Mouse (Mus musculus): ENCODE data around the gene Foxk1. TPM values are rescaled to one million over a fixed set of nuclear protein-coding genes. Genes with fewer than 3 reads are reported as not detected.
A peak's percentile ranks its signal among the peaks of the same experiment; 100 is the strongest.

The Foxk1 gene
- polyA plus RNA-seq, 1 experiment from 2014 or later: 6.7 TPM

GRCm38 (mm10) chr5:142456318-142456717, 55.0 kb downstream of the Foxk1 start:
- no peaks in the 10 kb centered on the region for H3K27me3 ChIP-seq (ENCODE audit: control insufficient read depth, insufficient read depth, low read depth, low read length)
- no peaks in the 10 kb centered on the region for H3K4me1 ChIP-seq (ENCODE audit: control insufficient read depth, insufficient read depth, low read length)
- WGBS: 86% methylated on average over 15 of the region's 15 CpGs
- no peak for ATAC-seq
- no peak overlapping the region for H3K9ac ChIP-seq (ENCODE audit: low read depth, low read length)
- no peak overlapping the region for H3K4me3 ChIP-seq (ENCODE audit: low read depth, low read length)
- no peaks in the 10 kb centered on the region for H3K9me3 ChIP-seq (replicated peaks; ENCODE audit: control insufficient read depth, low read length, poor library complexity, severe bottlenecking)
- peaks cover 30% of the 10 kb centered on the region for H3K36me3 ChIP-seq (ENCODE audit: control insufficient read depth, insufficient read depth, low read length)
- H3K27ac ChIP-seq (ENCODE audit: low read length): no peak overlapping the region
- no peak overlapping the region for H3K4me2 ChIP-seq (ENCODE audit: low read length)

- peaks cover 30% of the 10 kb centered on the region for H3K36me3 ChIP-seq (ENCODE audit: control insufficient read depth, insufficient read depth, low read length)
Observed at GRCm38 (mm10) chr5:142457345-142457744, 56.0 kb downstream of the Foxk1 start.

DNA sequence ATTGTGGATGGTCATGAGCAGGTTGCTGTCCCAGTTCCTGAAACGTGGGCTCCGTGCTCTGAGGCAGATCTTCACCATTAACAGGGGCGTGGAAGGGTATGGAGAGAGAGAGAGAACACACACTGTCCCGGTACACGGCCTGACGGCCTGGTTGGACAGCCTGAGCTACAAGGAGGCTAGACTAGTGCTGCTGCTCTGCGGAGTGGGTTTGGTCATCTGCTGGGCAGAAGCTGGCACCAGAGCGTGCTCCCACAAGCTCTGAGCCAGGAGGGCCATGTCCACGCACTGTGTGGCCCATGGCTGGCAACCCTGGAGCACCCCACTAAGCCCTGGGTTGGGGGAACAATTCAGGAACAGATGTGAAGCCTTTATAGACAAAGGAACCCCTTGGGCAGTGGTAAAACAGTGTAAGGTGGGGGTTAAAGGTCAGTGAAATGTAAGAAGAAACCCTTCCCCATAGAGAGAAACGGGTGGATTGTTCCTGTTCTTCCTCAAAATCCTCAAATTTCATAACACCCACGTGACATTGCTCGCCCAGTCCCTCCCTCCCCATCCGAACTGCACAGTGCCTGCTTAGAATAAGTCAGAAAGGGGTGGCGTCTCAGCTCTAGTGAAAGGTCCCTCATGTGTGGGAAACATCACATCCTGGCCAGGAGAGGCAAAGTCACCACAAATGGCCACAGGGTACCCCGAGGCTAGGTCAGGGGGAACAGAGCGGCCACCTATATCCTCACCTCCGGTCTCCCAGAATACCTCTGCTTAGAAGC, 57.7 kb downstream of the Foxk1 start:
- Histone ChIP-seq H3K27ac (ENCODE audit: low read length) (no peak overlapping the region), H3K4me2 (ENCODE audit: low read length) (no peak overlapping the region), H3K9ac (ENCODE audit: low read depth, low read length) (no peak overlapping the region), H3K4me1 (ENCODE audit: control insufficient read depth, insufficient read depth, low read length) (0 out of 2 replicates have a peak, but pooled peaks cover 5% of the 10 kb centered on the region), H3K27me3 (ENCODE audit: control insufficient read depth, insufficient read depth, low read depth, low read length) (no peaks in the 10 kb centered on the region), H3K36me3 (ENCODE audit: control insufficient read depth, insufficient read depth, low read length) (peaks cover 25% of the 10 kb centered on the region), H3K9me3 (replicated peaks; ENCODE audit: control insufficient read depth, low read length, poor library complexity, severe bottlenecking) (no peaks in the 10 kb centered on the region), H3K4me3 (ENCODE audit: low read depth, low read length) (no peak overlapping the region)
- 91% methylated on average over 17 of the region's 17 CpGs for WGBS
- ATAC-seq: no peak

More at GRCm38 (mm10) chr5:142457345-142457744, 56.0 kb downstream of the Foxk1 start:
- H3K9me3 ChIP-seq (replicated peaks; ENCODE audit: control insufficient read depth, low read length, poor library complexity, severe bottlenecking): no peaks in the 10 kb centered on the region
- no peak overlapping the region for H3K9ac ChIP-seq (ENCODE audit: low read depth, low read length)
- no peaks in the 10 kb centered on the region for H3K4me1 ChIP-seq (ENCODE audit: control insufficient read depth, insufficient read depth, low read length)
- ATAC-seq: no peak
- WGBS: 77% methylated on average over 10 of the region's 10 CpGs
- H3K4me3 ChIP-seq (ENCODE audit: low read depth, low read length): no peak overlapping the region
- no peaks in the 10 kb centered on the region for H3K27me3 ChIP-seq (ENCODE audit: control insufficient read depth, insufficient read depth, low read depth, low read length)
- H3K27ac ChIP-seq (ENCODE audit: low read length): no peak overlapping the region
- no peak overlapping the region for H3K4me2 ChIP-seq (ENCODE audit: low read length)

DNA sequence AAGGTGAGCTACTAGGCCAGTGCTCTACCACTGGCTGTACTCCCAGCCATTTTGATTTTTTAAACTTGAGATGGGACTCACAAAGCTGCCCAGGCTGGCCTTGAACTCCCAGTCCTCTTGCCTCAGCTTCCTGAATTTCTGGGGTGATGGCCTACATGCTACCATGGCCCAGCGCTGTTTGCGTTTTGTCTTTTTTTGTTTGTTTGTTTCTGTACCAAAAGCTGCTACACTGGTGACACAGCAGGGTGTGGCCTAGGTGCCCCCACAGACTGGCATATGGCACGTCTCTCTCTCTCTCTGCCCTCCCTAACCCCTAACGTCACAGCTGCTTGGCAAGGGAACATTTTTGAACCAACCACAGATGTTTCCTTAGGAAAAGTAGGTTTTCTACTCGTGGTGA, 58.5 kb downstream of the Foxk1 start:
- peaks cover 25% of the 10 kb centered on the region for H3K36me3 ChIP-seq (ENCODE audit: control insufficient read depth, insufficient read depth, low read length)
- peaks cover 11% of the 10 kb centered on the region for H3K4me1 ChIP-seq (ENCODE audit: control insufficient read depth, insufficient read depth, low read length)
- H3K4me2 ChIP-seq (ENCODE audit: low read length): no peak overlapping the region
- ATAC-seq: no peak
- H3K27me3 ChIP-seq (ENCODE audit: control insufficient read depth, insufficient read depth, low read depth, low read length): no peaks in the 10 kb centered on the region
- H3K9ac ChIP-seq (ENCODE audit: low read depth, low read length): no peak overlapping the region
- no peak overlapping the region for H3K4me3 ChIP-seq (ENCODE audit: low read depth, low read length)
- H3K9me3 ChIP-seq (replicated peaks; ENCODE audit: control insufficient read depth, low read length, poor library complexity, severe bottlenecking): no peaks in the 10 kb centered on the region
- WGBS: 68% methylated on average over 5 of the region's 5 CpGs
- no peak overlapping the region for H3K27ac ChIP-seq (ENCODE audit: low read length)

- no peak overlapping the region for H3K4me3 ChIP-seq (ENCODE audit: low read depth, low read length)
- no peak overlapping the region for H3K27ac ChIP-seq (ENCODE audit: low read length)
- whole genome bisulfite sequencing: 95% methylated on average over 7 of the region's 7 CpGs
- H3K36me3 ChIP-seq (ENCODE audit: control insufficient read depth, insufficient read depth, low read length): peaks cover 14% of the 10 kb centered on the region
- no peak overlapping the region for H3K4me2 ChIP-seq (ENCODE audit: low read length)
- ATAC-seq: no peak
- H3K9ac ChIP-seq (ENCODE audit: low read depth, low read length): no peak overlapping the region
- H3K9me3 ChIP-seq (replicated peaks; ENCODE audit: control insufficient read depth, low read length, poor library complexity, severe bottlenecking): no peaks in the 10 kb centered on the region
- peaks cover 12% of the 10 kb centered on the region for H3K4me1 ChIP-seq (ENCODE audit: control insufficient read depth, insufficient read depth, low read length)
- H3K27me3 ChIP-seq (ENCODE audit: control insufficient read depth, insufficient read depth, low read depth, low read length): no peaks in the 10 kb centered on the region
Observed at GRCm38 (mm10) chr5:142461942-142462640, 60.8 kb downstream of the Foxk1 start.

GRCm38 (mm10) chr5:142462641-142462948, 61.3 kb downstream of the Foxk1 start:
- no peaks in the 10 kb centered on the region for H3K9me3 ChIP-seq (replicated peaks; ENCODE audit: control insufficient read depth, low read length, poor library complexity, severe bottlenecking)
- H3K27me3 ChIP-seq (ENCODE audit: control insufficient read depth, insufficient read depth, low read depth, low read length): no peaks in the 10 kb centered on the region
- ATAC-seq: no peak
- peaks cover 12% of the 10 kb centered on the region for H3K36me3 ChIP-seq (ENCODE audit: control insufficient read depth, insufficient read depth, low read length)
- H3K4me2 ChIP-seq (ENCODE audit: low read length): no peak overlapping the region
- no peak overlapping the region for H3K27ac ChIP-seq (ENCODE audit: low read length)
- H3K4me1 ChIP-seq (ENCODE audit: control insufficient read depth, insufficient read depth, low read length): peaks cover 12% of the 10 kb centered on the region
- H3K9ac ChIP-seq (ENCODE audit: low read depth, low read length): no peak overlapping the region
- H3K4me3 ChIP-seq (ENCODE audit: low read depth, low read length): no peak overlapping the region
- WGBS: 97% methylated on average over 2 of the region's 2 CpGs

DNA sequence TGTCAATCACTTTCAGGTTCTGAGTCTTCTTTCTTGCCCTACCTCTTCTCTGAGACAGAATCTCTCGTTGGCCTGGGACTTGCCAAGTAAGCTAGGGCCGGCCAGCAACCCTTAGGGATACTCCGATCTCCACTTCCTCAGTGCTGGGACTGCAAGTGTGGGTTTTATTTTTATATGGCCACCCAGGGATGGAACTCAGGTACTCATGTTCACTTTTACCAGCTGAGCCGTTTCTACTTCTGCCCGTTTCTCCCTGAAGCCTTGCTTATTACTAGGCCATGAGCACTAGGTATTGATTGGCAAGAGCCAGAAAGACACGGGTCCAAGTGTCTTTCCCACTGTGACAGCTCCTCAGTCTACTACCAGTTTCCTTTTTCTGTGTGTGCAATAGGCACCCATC, 61.7 kb downstream of the Foxk1 start:
- H3K27me3 ChIP-seq (ENCODE audit: control insufficient read depth, insufficient read depth, low read depth, low read length): no peaks in the 10 kb centered on the region
- H3K4me1 ChIP-seq (ENCODE audit: control insufficient read depth, insufficient read depth, low read length): peaks cover 12% of the 10 kb centered on the region
- H3K4me3 ChIP-seq (ENCODE audit: low read depth, low read length): peak overlapping the region; percentile 74
- peak overlapping the region; percentile 83 for H3K27ac ChIP-seq (ENCODE audit: low read length)
- no peak for ATAC-seq
- peak overlapping the region; percentile 67 for H3K4me2 ChIP-seq (ENCODE audit: low read length)
- H3K9me3 ChIP-seq (replicated peaks; ENCODE audit: control insufficient read depth, low read length, poor library complexity, severe bottlenecking): no peaks in the 10 kb centered on the region
- H3K36me3 ChIP-seq (ENCODE audit: control insufficient read depth, insufficient read depth, low read length): peaks cover 11% of the 10 kb centered on the region
- 87% methylated on average over 6 of the region's 6 CpGs for WGBS
- H3K9ac ChIP-seq (ENCODE audit: low read depth, low read length): peak overlapping the region; percentile 69

DNA sequence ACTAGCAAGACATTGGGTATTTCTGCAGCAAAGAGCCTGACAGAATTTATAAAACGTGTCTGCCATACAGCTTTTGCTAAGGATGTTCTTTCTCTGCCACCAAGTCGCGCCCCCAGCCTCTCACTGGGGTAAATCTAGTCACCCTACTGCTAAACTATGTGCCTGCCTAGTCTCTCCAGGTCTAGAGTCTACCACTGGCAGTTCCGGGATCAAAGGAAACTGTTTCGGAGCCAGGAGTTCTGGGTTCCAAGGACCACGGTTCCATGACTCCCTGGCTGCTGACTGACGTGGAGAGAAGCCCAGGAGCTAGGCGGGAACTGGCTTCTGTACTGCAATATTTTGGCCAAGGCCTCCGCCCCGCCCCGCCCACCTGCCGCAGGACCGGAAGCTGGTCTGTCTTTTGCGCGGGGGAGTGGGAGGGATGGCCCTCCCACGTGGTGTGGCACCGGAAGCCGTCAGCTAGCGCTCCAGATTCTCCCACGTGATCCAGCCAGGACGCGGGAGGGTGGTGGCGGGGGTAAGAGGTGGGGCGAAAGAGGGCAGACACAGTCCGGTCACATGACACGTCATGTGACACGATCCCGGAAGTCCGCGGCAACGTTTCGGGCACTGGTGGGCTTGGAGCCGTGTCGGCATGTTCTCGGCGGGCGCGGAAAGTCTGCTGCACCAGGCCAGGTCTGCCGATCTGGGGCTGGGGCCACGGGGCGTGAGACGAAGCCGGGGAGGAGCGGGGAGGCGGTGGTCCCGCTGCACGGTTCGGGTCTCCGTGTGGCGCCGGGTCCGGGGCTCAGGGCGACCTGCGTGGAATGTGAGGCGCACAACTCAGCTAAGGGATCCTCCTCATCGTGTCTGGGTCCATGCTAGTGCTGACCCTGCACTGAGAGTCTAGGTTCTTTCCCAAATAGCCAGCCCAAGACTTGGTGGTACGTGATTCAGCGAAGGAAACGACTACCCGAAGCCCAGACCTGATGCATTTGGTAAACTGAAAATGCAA, 62.5 kb downstream of the Foxk1 start, which contains the start of gene Ap5z1:
Ap5z1 (plus strand) TSS at position 484 of the 994 bp plus-strand sequence.
- Histone ChIP-seq H3K4me1 (ENCODE audit: control insufficient read depth, insufficient read depth, low read length) (peaks cover 12% of the 10 kb centered on the region), H3K27me3 (ENCODE audit: control insufficient read depth, insufficient read depth, low read depth, low read length) (no peaks in the 10 kb centered on the region), H3K36me3 (ENCODE audit: control insufficient read depth, insufficient read depth, low read length) (peaks cover 10% of the 10 kb centered on the region; the same call in 1 of the 2 replicates), H3K9ac (ENCODE audit: low read depth, low read length) (peak within 1 kb of the TSS; percentile 69), H3K27ac (ENCODE audit: low read length) (peak within 1 kb of the TSS; percentile 83), H3K4me2 (ENCODE audit: low read length) (peak within 1 kb of the TSS; percentile 93), H3K4me3 (ENCODE audit: low read depth, low read length) (peak within 1 kb of the TSS; percentile 74), H3K9me3 (replicated peaks; ENCODE audit: control insufficient read depth, low read length, poor library complexity, severe bottlenecking) (no peaks in the 10 kb centered on the region)
- WGBS: 2% methylated on average over 60 of the region's 60 CpGs
- ATAC-seq: peak; percentile 83
